Mouse (Mus musculus) myocyte (in vitro differentiated cells): ENCODE results near the gene Megf6. TPM values are rescaled to one million over a fixed set of nuclear protein-coding genes. Genes with fewer than 3 reads are reported as not detected.

ENCODE experiments used
- H3K27me3 ChIP-seq: one replicate; pipeline ENCODE4 v1.6.1; 2011; ENCODE audit not compliant: control insufficient read depth, insufficient read depth, insufficient read length
- H3K36me3 ChIP-seq: one replicate; pipeline ENCODE4 v1.6.1; 2011; ENCODE audit not compliant: control insufficient read depth, insufficient read depth
- H3K4me2 ChIP-seq: one replicate; pipeline ENCODE4 v1.6.1; 2011; ENCODE audit warnings: low read depth, control low read depth
- H3K4me3 ChIP-seq: one replicate; pipeline ENCODE4 v1.5.1; 2011; ENCODE audit warnings: mild to moderate bottlenecking, control low read depth, moderate library complexity
- H3K79me2 ChIP-seq: one replicate; pipeline ENCODE4 v1.6.1; 2011; ENCODE audit not compliant: control insufficient read depth, insufficient read depth
- H3ac ChIP-seq: one replicate; pipeline ENCODE4 v1.6.1; 2011; ENCODE audit not compliant: control insufficient read depth, insufficient read length
- CEBPB ChIP-seq: IDR thresholded peaks from 2 replicates; pipeline ENCODE4 v1.6.1; 2011; ENCODE audit warnings: mild to moderate bottlenecking, moderate library complexity; ENCODE audit not compliant: poor library complexity, insufficient read depth, severe bottlenecking
- E2F4 ChIP-seq: IDR thresholded peaks from one replicate; pipeline ENCODE4 v1.6.1; 2011; ENCODE audit warnings: mild to moderate bottlenecking, control low read depth, moderate library complexity; ENCODE audit not compliant: insufficient read depth
- MAX ChIP-seq: IDR thresholded peaks from one replicate; pipeline ENCODE4 v1.6.1; 2011; ENCODE audit warnings: low read depth, mild to moderate bottlenecking, control low read depth
- MYOD1 ChIP-seq, 3 experiments: IDR thresholded peaks; one replicate each; pipeline ENCODE4 v1.6.1; 2011; ENCODE audit warnings: control low read depth in 2 of 3, low read depth in 2 of 3, mild to moderate bottlenecking in 2 of 3, moderate library complexity in 1 of 3; ENCODE audit not compliant: insufficient read length in 2 of 3, control insufficient read depth in 1 of 3
- MYOG ChIP-seq, 3 experiments: IDR thresholded peaks; one replicate each; pipeline ENCODE4 v1.6.1; 2011; ENCODE audit warnings: control low read depth in 2 of 3, low read depth in 2 of 3, mild to moderate bottlenecking in 2 of 3; ENCODE audit not compliant: insufficient read length in 2 of 3, control insufficient read depth in 1 of 3, insufficient read depth in 1 of 3
- POLR2A ChIP-seq: IDR thresholded peaks from one replicate; pipeline ENCODE4 v1.6.1; 2011; ENCODE audit warnings: low read depth, mild to moderate bottlenecking, control low read depth, moderate library complexity; ENCODE audit not compliant: insufficient read length
- POLR2AphosphoS2 ChIP-seq: IDR thresholded peaks from one replicate; pipeline ENCODE4 v1.6.1; 2011; ENCODE audit warnings: low read depth, control low read depth; ENCODE audit not compliant: insufficient read length
- REST ChIP-seq: IDR thresholded peaks from one replicate; pipeline ENCODE4 v1.6.1; 2011; ENCODE audit warnings: mild to moderate bottlenecking, control low read depth, moderate library complexity; ENCODE audit not compliant: insufficient read depth, insufficient read length
- SRF ChIP-seq: IDR thresholded peaks from one replicate; pipeline ENCODE4 v1.6.1; 2011; ENCODE audit warnings: low read depth; ENCODE audit not compliant: control insufficient read depth, insufficient read length
- TCF12 ChIP-seq: IDR thresholded peaks from one replicate; pipeline ENCODE4 v1.6.1; 2011; ENCODE audit warnings: mild to moderate bottlenecking, control low read depth; ENCODE audit not compliant: poor library complexity, insufficient read depth, severe bottlenecking
- TCF3 ChIP-seq: IDR thresholded peaks from one replicate; pipeline ENCODE4 v1.6.1; 2011; ENCODE audit warnings: low read depth, control low read depth; ENCODE audit not compliant: insufficient read length
- USF1 ChIP-seq: IDR thresholded peaks from one replicate; pipeline ENCODE4 v1.6.1; 2011; ENCODE audit warnings: low read depth, mild to moderate bottlenecking, control low read depth, moderate library complexity
- polyA plus RNA-seq: library from polyadenylated mRNA; unstranded; fragments of >200 nt; fragmentation: generic; extraction: Trizol; gene quantifications from one replicate; pipeline ENCODE4 v1.2.1, GENCODE M21; 2012; ENCODE audit warnings: missing spikeins

Megf6 gene
- polyA plus RNA-seq, 1 experiment: not detected

DNA sequence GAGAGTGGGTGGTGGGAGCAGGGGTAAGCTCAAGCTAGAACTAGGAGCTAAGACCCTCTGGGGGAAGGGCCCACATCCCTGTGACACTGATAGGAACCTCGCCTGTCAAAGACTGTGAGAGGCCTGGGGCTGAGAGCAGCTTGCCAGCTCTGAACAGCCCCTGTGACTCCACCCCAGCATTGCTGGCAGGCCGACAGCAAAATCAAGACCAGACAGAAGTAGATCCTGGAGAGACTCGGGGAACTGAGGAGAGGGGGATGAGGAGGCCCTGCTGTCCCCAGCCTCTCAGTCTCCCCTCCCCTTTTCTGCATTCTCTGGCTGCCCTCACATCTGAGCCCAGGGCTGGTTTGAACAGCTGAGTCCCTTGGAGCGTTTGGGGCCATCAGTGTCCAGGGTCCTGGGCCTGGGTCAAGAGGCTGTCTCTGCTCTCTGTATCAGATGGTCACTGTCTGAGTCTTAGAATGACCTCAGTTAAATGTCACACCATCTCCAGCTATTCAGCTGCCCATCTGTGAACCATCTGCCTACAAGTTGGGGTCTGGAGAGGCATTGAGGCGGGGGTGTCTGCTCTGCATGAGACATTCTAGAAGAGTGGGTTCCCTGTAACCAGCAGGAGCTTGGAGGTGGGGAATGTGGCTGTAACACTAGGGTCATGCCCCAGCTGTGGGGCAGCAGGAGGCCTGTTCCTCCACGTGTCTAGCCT is 53.9 kb downstream of the Megf6 start:
- TF ChIP-seq SRF (no peak), MYOG (IDR thresholded peaks at IDR 0.05; ENCODE audit: control insufficient read depth in 1 of 3, insufficient read depth in 1 of 3, insufficient read length in 2 of 3, low read depth in 2 of 3) (no peak), USF1 (no peak), POLR2A (no peak), REST (no peak)
- Histone ChIP-seq H3K36me3 (no peaks in the 10 kb centered on the region), H3K4me2 (no peak overlapping the region), H3ac (no peak overlapping the region), H3K27me3 (no peaks in the 10 kb centered on the region), H3K79me2 (no peaks in the 10 kb centered on the region), H3K4me3 (no peak overlapping the region)

DNA sequence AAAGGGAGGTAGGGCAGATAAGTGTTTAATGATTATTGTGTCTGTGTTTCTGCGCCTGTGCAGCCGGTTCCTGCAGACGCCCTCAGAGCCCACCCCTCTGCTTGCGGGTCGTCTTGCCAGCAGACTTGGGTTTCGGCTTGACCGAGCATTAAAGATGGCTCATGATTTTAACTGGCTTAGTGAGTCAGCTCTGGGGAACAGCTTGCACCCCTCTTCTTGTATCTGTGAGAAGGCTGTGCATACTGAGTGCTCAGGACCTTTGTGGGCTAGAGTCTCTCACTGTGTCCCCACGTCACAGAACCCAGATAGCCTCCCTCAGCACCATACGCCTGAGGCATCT is 54.4 kb downstream of the Megf6 start:
- no peak overlapping the region for H3ac ChIP-seq
- no peaks in the 10 kb centered on the region for H3K36me3 ChIP-seq
- no peaks in the 10 kb centered on the region for H3K27me3 ChIP-seq
- no peaks in the 10 kb centered on the region for H3K79me2 ChIP-seq
- H3K4me2 ChIP-seq: no peak overlapping the region
- TF ChIP-seq SRF (no peak), MAX (no peak), MYOG (IDR thresholded peaks at IDR 0.05; ENCODE audit: control insufficient read depth in 1 of 3, insufficient read depth in 1 of 3, insufficient read length in 2 of 3, low read depth in 2 of 3) (no peak), TCF3 (no peak), REST (no peak), USF1 (no peak), TCF12 (no peak), MYOD1 (IDR thresholded peaks at IDR 0.05; ENCODE audit: control insufficient read depth in 1 of 3, insufficient read length in 2 of 3, low read depth in 2 of 3) (no peak), POLR2AphosphoS2 (no peak), E2F4 (no peak), CEBPB (no peak), POLR2A (no peak)
- no peak overlapping the region for H3K4me3 ChIP-seq

DNA sequence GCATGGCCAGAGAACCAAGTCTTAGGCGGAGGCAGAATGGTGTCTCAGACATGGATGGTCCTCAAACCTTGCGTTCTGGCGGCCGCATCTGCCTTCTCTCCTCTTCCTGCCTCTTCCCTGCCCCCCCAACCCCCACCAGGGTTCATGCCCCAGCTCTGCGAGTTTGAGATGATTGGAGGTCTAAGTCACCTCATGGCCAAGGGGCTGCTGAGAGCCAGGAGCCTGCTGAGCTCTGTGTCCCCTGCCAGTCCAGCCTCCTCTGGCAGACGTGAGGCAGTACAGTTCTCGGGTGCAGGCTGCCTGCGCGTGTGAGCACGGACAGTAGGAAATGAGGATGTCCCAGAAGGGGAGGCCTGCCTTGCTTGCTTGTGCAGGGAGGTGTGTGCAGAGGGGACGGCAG is 56.1 kb downstream of the Megf6 start:
- Histone ChIP-seq H3K4me3 (no peak overlapping the region), H3ac (no peak overlapping the region), H3K79me2 (no peaks in the 10 kb centered on the region), H3K36me3 (no peaks in the 10 kb centered on the region), H3K27me3 (no peaks in the 10 kb centered on the region), H3K4me2 (no peak overlapping the region)
- TF ChIP-seq TCF3: no peak
- TF ChIP-seq POLR2A: no peak
- TF ChIP-seq MYOG (IDR thresholded peaks at IDR 0.05; ENCODE audit: control insufficient read depth in 1 of 3, insufficient read depth in 1 of 3, insufficient read length in 2 of 3, low read depth in 2 of 3): no peak
- no peak for TF ChIP-seq REST
- TF ChIP-seq SRF: no peak
- no peak for TF ChIP-seq USF1
- no peak for TF ChIP-seq MYOD1 (IDR thresholded peaks at IDR 0.05; ENCODE audit: control insufficient read depth in 1 of 3, insufficient read length in 2 of 3, low read depth in 2 of 3)
- TF ChIP-seq CEBPB: no peak
- TF ChIP-seq MAX: no peak
- TF ChIP-seq TCF12: no peak
- no peak for TF ChIP-seq POLR2AphosphoS2
- no peak for TF ChIP-seq E2F4

DNA sequence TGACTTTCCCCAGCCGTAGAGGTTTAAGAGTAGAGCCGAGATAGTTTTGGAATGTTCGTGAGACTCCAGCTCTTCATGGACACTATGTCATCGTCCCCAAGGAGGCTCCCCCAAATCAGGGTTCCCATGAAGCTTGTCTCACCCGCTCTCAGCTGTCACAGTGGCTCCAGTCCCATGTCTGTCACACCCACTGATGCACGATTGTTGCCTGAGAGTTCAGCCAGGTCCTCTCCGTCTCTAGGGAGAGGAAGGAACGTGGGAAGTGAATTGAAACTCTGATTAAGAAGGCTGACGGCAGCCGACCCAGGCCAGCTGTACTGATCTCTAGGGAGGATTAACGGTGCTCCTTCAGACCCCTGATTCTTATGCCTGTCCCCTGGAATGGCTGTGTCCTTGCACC is 57.8 kb downstream of the Megf6 start:
- no peaks in the 10 kb centered on the region for H3K79me2 ChIP-seq
- no peak for TF ChIP-seq MYOG (IDR thresholded peaks at IDR 0.05; ENCODE audit: control insufficient read depth in 1 of 3, insufficient read depth in 1 of 3, insufficient read length in 2 of 3, low read depth in 2 of 3)
- no peak for TF ChIP-seq POLR2AphosphoS2
- TF ChIP-seq TCF3: no peak
- no peak for TF ChIP-seq TCF12
- no peak for TF ChIP-seq MYOD1 (IDR thresholded peaks at IDR 0.05; ENCODE audit: control insufficient read depth in 1 of 3, insufficient read length in 2 of 3, low read depth in 2 of 3)
- TF ChIP-seq POLR2A: no peak
- no peak overlapping the region for H3K4me3 ChIP-seq
- H3K36me3 ChIP-seq: no peaks in the 10 kb centered on the region
- no peak overlapping the region for H3K4me2 ChIP-seq
- H3K27me3 ChIP-seq: no peaks in the 10 kb centered on the region
- no peak overlapping the region for H3ac ChIP-seq

DNA sequence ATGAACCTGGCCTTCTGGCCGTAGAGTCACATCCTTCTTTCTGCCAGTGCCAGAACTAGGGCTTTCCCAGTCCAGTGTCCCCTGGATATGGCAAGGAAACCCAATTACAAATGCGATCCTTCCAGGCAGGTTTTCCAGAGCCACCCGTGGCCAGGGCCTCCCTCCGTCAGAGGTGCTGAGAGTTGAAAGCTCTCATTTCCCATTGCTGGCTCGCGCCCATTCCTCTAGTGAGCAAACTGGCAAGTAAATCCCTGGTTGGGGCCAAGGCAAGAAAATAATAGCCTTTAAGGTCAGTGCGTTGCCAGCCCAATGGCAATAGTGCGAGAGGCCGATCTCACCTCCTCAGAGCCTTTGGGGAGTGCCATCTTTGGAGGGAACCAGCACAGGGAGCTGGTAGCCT is 59.0 kb downstream of the Megf6 start:
- no peaks in the 10 kb centered on the region for H3K79me2 ChIP-seq
- no peak overlapping the region for H3K4me2 ChIP-seq
- H3ac ChIP-seq: no peak overlapping the region
- no peaks in the 10 kb centered on the region for H3K27me3 ChIP-seq
- H3K36me3 ChIP-seq: no peaks in the 10 kb centered on the region
- H3K4me3 ChIP-seq: no peak overlapping the region
- TF ChIP-seq MYOD1 (IDR thresholded peaks at IDR 0.05; ENCODE audit: control insufficient read depth in 1 of 3, insufficient read length in 2 of 3, low read depth in 2 of 3) (no peak), TCF3 (no peak), POLR2AphosphoS2 (no peak), REST (no peak), USF1 (no peak), TCF12 (no peak), MYOG (IDR thresholded peaks at IDR 0.05; ENCODE audit: control insufficient read depth in 1 of 3, insufficient read depth in 1 of 3, insufficient read length in 2 of 3, low read depth in 2 of 3) (no peak), CEBPB (no peak), E2F4 (no peak), MAX (no peak), SRF (no peak), POLR2A (no peak)
